ENCODE assay signal across 11 mouse cellular contexts in genomic region chr9:107607036-107607435, GRCm38 (mm10). TPM values are rescaled to one million over a fixed set of nuclear protein-coding genes. Genes with fewer than 3 reads are reported as not detected.
DNase-seq lines count a peak whose midpoint lies in the region; ATAC-seq lines count a peak whose summit lies in the region.
"Had no signal": no experiment of that assay in that cellular context is flagged by ENCODE, and none has a peak within 500 bp of the region (broad histone marks: within the 10 kb centered on the region; RNA-seq: fewer than 3 reads in every experiment).

No protein-coding gene starts in this region.

- DNase-seq in forebrain, embryonic 11.5 days (ENCODE audit: low spot score) = no peak
- DNase-seq in forebrain, embryonic 14.5 days (ENCODE audit: low spot score) = no peak
- DNase-seq in kidney, adult 18-20 months = no peak
- peak; percentile 41 for DNase-seq in retina, postnatal 1 day
- no peak for DNase-seq in retina, embryonic 14.5 days (ENCODE audit: low spot score)
- DNase-seq in cerebellum, adult 11-12 months = no peak
- no peak for DNase-seq in spleen, postnatal 14 days (ENCODE audit: low spot score in 2 of 2)
- DNase-seq: adrenal gland, adult 8-10 months; cerebellum, adult 2 months; liver, embryonic 13.5 days had no signal

- no peak overlapping the region for H3K4me3 ChIP-seq in forebrain, embryonic 11.5 days (ENCODE audit: low read depth, low read length)
- H3K4me3 ChIP-seq in forebrain, embryonic 14.5 days (ENCODE audit: low read depth, low read length) = no peak overlapping the region
- peak overlapping the region; percentile 9; the same call in 1 of the 2 replicates for H3K4me3 ChIP-seq in kidney, embryonic 14.5 days (ENCODE audit: low read length)
- H3K4me3 ChIP-seq: liver, embryonic 13.5 days had no signal

- no peak overlapping the region for H3K27ac ChIP-seq in forebrain, embryonic 11.5 days (ENCODE audit: low read depth, low read length)
- H3K27ac ChIP-seq in forebrain, embryonic 14.5 days (ENCODE audit: low read depth, low read length) = no peak overlapping the region
- peak overlapping the region; percentile 80 for H3K27ac ChIP-seq in kidney, embryonic 14.5 days (ENCODE audit: low read depth, low read length)
- H3K27ac ChIP-seq: liver, embryonic 13.5 days had no signal

- ATAC-seq in forebrain, embryonic 11.5 days (replicated peaks; ENCODE audit: low FRiP score) = no peak
- ATAC-seq in forebrain, embryonic 14.5 days = no peak
- no peak for ATAC-seq in kidney, embryonic 14.5 days (ENCODE audit: low FRiP score, low TSS enrichment)

- no peaks in the 10 kb centered on the region for H3K9me3 ChIP-seq in forebrain, embryonic 11.5 days (ENCODE audit: control insufficient read depth, low read length)
- H3K9me3 ChIP-seq in forebrain, embryonic 14.5 days (replicated peaks; ENCODE audit: control insufficient read depth, low read length) = no peaks in the 10 kb centered on the region
- H3K9me3 ChIP-seq in kidney, embryonic 14.5 days (ENCODE audit: control insufficient read depth, low read length) = no peaks in the 10 kb centered on the region
- H3K9me3 ChIP-seq: liver, embryonic 13.5 days had no signal

- H3K9ac ChIP-seq in forebrain, embryonic 11.5 days (ENCODE audit: low read length) = peak overlapping the region; percentile 27
- no peak overlapping the region for H3K9ac ChIP-seq in forebrain, embryonic 14.5 days (ENCODE audit: low read length)
- peak overlapping the region; percentile 37; the same call in 1 of the 2 replicates for H3K9ac ChIP-seq in kidney, embryonic 14.5 days (ENCODE audit: low read depth, low read length)
- H3K9ac ChIP-seq: liver, embryonic 13.5 days had no signal

- H3K36me3 ChIP-seq in forebrain, embryonic 11.5 days (ENCODE audit: control insufficient read depth, insufficient read depth, low read length) = no peaks in the 10 kb centered on the region
- no peaks in the 10 kb centered on the region for H3K36me3 ChIP-seq in forebrain, embryonic 14.5 days (ENCODE audit: control insufficient read depth, insufficient read depth, low read length)
- no peaks in the 10 kb centered on the region for H3K36me3 ChIP-seq in kidney, embryonic 14.5 days (ENCODE audit: control insufficient read depth, insufficient read depth, low read length)
- H3K36me3 ChIP-seq: liver, embryonic 13.5 days had no signal

- peaks cover 48% of the 10 kb centered on the region for H3K4me1 ChIP-seq in forebrain, embryonic 11.5 days (replicated peaks; ENCODE audit: control insufficient read depth, insufficient read depth, low read length)
- peaks cover 13% of the 10 kb centered on the region for H3K4me1 ChIP-seq in forebrain, embryonic 14.5 days (ENCODE audit: control insufficient read depth, insufficient read depth, low read length)
- H3K4me1 ChIP-seq in kidney, embryonic 14.5 days (ENCODE audit: control insufficient read depth, insufficient read depth, low read length) = peaks cover 61% of the 10 kb centered on the region

- H3K27me3 ChIP-seq in forebrain, embryonic 11.5 days (ENCODE audit: control insufficient read depth, insufficient read depth, low read length) = no peaks in the 10 kb centered on the region
- H3K27me3 ChIP-seq in forebrain, embryonic 14.5 days (replicated peaks; ENCODE audit: control insufficient read depth, insufficient read depth, low read length) = no peaks in the 10 kb centered on the region
- no peaks in the 10 kb centered on the region for H3K27me3 ChIP-seq in kidney, embryonic 14.5 days (ENCODE audit: control insufficient read depth, insufficient read depth, low read length)

- 67% methylated on average over 2 of the region's 2 CpGs for WGBS in forebrain, embryonic 11.5 days
- 61% methylated on average over 2 of the region's 2 CpGs for WGBS in forebrain, embryonic 14.5 days
- 54% methylated on average over 2 of the region's 2 CpGs for WGBS in kidney, embryonic 14.5 days

- H3K4me2 ChIP-seq in forebrain, embryonic 11.5 days (ENCODE audit: low read depth, low read length, severe bottlenecking) = no peak overlapping the region
- H3K4me2 ChIP-seq in forebrain, embryonic 14.5 days (ENCODE audit: low read length) = no peak overlapping the region
- peak overlapping the region; percentile 26; the same call in 1 of the 2 replicates for H3K4me2 ChIP-seq in kidney, embryonic 14.5 days (replicated peaks; ENCODE audit: low read depth, low read length)
- H3K4me2 ChIP-seq: liver, embryonic 13.5 days had no signal

RNA-seq across cellular contexts. Expression of gene Sema3b, which starts 2.0 kb away (rescaled TPM):
- polyA plus RNA-seq in forebrain, embryonic 11.5 days (2014; fragmentation: Nextera tagmentation; extraction: Ambion mirVana) = 1.7 TPM in 2 replicates
- polyA plus RNA-seq in forebrain, embryonic 14.5 days (2014; fragmentation: Nextera tagmentation; extraction: Ambion mirVana) = 0.85 and 1.3 TPM in 2 replicates
- polyA plus RNA-seq in kidney, embryonic 14.5 days (2014; fragmentation: Nextera tagmentation; extraction: Ambion mirVana) = 6.4 and 9.5 TPM in 2 replicates

RNA-seq across cellular contexts. Expression of gene Ifrd2, which starts 19.6 kb away (rescaled TPM):
- 35.0 and 37.2 TPM in 2 replicates for polyA plus RNA-seq in forebrain, embryonic 11.5 days (2014; fragmentation: Nextera tagmentation; extraction: Ambion mirVana)
- 18.7 and 19.1 TPM in 2 replicates for polyA plus RNA-seq in forebrain, embryonic 14.5 days (2014; fragmentation: Nextera tagmentation; extraction: Ambion mirVana)
- polyA plus RNA-seq in kidney, embryonic 14.5 days (2014; fragmentation: Nextera tagmentation; extraction: Ambion mirVana) = 59.1 and 61.4 TPM in 2 replicates

RNA-seq across cellular contexts. Expression of gene Hyal3, which starts 26.4 kb away (rescaled TPM):
- polyA plus RNA-seq in forebrain, embryonic 11.5 days (2014; fragmentation: Nextera tagmentation; extraction: Ambion mirVana) = 0.39 TPM in 1 of 2 replicates, not detected in the other
- polyA plus RNA-seq in forebrain, embryonic 14.5 days (2014; fragmentation: Nextera tagmentation; extraction: Ambion mirVana) = 0.66 and 1.0 TPM in 2 replicates
- 0.84 and 1.5 TPM in 2 replicates for polyA plus RNA-seq in kidney, embryonic 14.5 days (2014; fragmentation: Nextera tagmentation; extraction: Ambion mirVana)

RNA-seq across cellular contexts. Expression of gene Gnai2, which starts 28.1 kb away (rescaled TPM):
- 527 and 580 TPM in 2 replicates for polyA plus RNA-seq in forebrain, embryonic 11.5 days (2014; fragmentation: Nextera tagmentation; extraction: Ambion mirVana)
- polyA plus RNA-seq in forebrain, embryonic 14.5 days (2014; fragmentation: Nextera tagmentation; extraction: Ambion mirVana) = 371 and 423 TPM in 2 replicates
- polyA plus RNA-seq in kidney, embryonic 14.5 days (2014; fragmentation: Nextera tagmentation; extraction: Ambion mirVana) = 386 and 445 TPM in 2 replicates

RNA-seq across cellular contexts. Expression of gene Naa80, which starts 28.3 kb away (rescaled TPM):
- 11.3 and 15.2 TPM in 2 replicates for polyA plus RNA-seq in forebrain, embryonic 11.5 days (2014; fragmentation: Nextera tagmentation; extraction: Ambion mirVana)
- polyA plus RNA-seq in forebrain, embryonic 14.5 days (2014; fragmentation: Nextera tagmentation; extraction: Ambion mirVana) = 17.4 and 18.7 TPM in 2 replicates
- polyA plus RNA-seq in kidney, embryonic 14.5 days (2014; fragmentation: Nextera tagmentation; extraction: Ambion mirVana) = 16.0 and 18.4 TPM in 2 replicates
